Mouse (Mus musculus) spleen, adult 2 months (tissue): ENCODE measurements around the gene Krt86. TPM values are rescaled to one million over a fixed set of nuclear protein-coding genes. Genes with fewer than 3 reads are reported as not detected.

Experiments used
- DNase-seq, 2 experiments: peaks; one replicate each; pipeline versions ENCODE4 v3.0.0 to v3.0.0-alpha.2; 2012 to 2021; ENCODE audit warnings: low spot score in 2 of 2, low read depth in 1 of 2
- H3K27ac ChIP-seq: fragments of 200-500 bp; 2 replicates; pipeline ENCODE4 v1.5.1; 2012; ENCODE audit warnings: low read length, inconsistent platforms; ENCODE audit not compliant: insufficient read depth
- H3K27me3 ChIP-seq: fragments of 200-500 bp; 2 replicates; pipeline ENCODE4 v1.6.1; 2012; ENCODE audit warnings: mild to moderate bottlenecking, moderate library complexity, low read length, inconsistent platforms; ENCODE audit not compliant: control insufficient read depth, insufficient read depth
- H3K36me3 ChIP-seq: fragments of 200-500 bp; 2 replicates; pipeline ENCODE4 v1.6.1; 2012; ENCODE audit warnings: mild to moderate bottlenecking, low read length, inconsistent platforms; ENCODE audit not compliant: control insufficient read depth, insufficient read depth
- H3K4me1 ChIP-seq: fragments of 200-500 bp; 2 replicates; pipeline ENCODE4 v1.6.1; 2011; ENCODE audit warnings: inconsistent platforms; ENCODE audit not compliant: control insufficient read depth, insufficient read depth, insufficient read length
- H3K4me3 ChIP-seq: fragments of 200-500 bp; 2 replicates; pipeline ENCODE4 v1.5.1; 2011; ENCODE audit warnings: mild to moderate bottlenecking, inconsistent platforms; ENCODE audit not compliant: insufficient read depth, insufficient read length; ENCODE audit errors: extremely low read depth
- CTCF ChIP-seq: fragments of 200-500 bp; IDR thresholded peaks from 2 replicates; pipeline ENCODE4 v1.5.1; 2011; ENCODE audit warnings: mild to moderate bottlenecking, inconsistent platforms; ENCODE audit not compliant: insufficient read depth, insufficient read length, insufficient replicate concordance; ENCODE audit errors: extremely low read depth
- POLR2A ChIP-seq: fragments of 200-500 bp; IDR thresholded peaks from 2 replicates; pipeline ENCODE4 v1.6.1; 2011; ENCODE audit warnings: low read depth, low read length, inconsistent platforms
- WGBS: fragments of 180-500 bp; shearing (Covaris S2); methylation state at CpG from one replicate; pipeline ENCODE4 v1.1.7; 2018; 5-methylcytosine and 5-hydroxymethylcytosine counted together
- polyA plus RNA-seq: library from polyadenylated mRNA; depleted of rRNA; stranded (reverse); fragments of >200 nt; gene quantifications from 2 replicates; pipeline ENCODE4 v1.2.3, GENCODE M21; 2012; rRNA removed

Krt86 gene
- polyA plus RNA-seq: 0.14 and 0.22 TPM in 2 replicates

DNA sequence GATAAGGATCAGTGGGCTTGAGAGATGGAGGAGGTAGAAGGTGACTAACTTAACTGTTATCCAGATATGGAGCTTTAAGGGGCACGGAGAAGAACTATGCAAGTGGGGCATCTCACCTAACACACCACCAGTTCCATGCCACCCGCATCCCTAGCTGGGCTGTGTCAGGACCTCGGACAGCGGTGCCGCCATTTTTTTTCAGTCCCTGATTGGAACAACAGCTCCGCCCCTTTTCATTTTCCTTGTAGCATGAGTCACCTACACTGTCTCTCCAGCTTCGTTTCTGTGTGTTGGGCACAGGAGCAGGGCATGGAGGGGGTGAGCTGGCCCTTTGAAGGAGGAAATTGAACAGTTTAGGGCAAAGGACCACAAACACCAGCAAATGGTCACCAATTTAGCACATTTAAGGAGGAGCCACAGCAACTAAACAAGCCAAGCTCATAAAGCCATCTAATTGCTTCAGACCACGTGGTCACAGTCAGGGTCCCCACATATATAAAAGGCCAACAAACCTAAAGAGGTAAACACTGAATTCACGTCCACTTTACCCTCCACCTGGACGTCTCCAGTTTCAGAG, at the start of gene Krt86:
TSS of gene Krt86 (plus strand) at position 527 of the 577 bp plus-strand sequence.
- H3K4me3 ChIP-seq: no peak within 1 kb of the TSS

DNA sequence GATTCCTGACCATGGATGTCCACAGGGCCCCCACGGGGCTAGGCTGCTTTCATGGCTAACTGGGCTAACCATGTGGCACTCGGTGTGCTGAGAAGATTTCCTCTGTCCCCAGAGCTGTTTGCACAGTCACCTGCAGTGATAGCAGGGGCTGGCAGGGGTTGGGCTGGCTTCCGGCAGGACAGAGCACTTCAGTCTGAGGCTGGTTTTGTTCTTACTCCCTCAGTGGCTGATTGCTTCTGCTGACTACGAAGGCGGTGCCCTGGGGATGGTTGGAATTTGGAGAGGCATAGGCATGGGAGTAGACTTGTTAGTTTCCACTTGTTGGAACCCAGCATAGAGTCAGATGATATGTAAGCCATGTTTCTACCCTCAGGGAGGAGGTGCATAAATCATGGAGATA, 48.4 kb upstream of the Krt86 start:
- Histone ChIP-seq H3K36me3 (no peaks in the 10 kb centered on the region), H3K4me1 (no peaks in the 10 kb centered on the region), H3K4me3 (no peak overlapping the region), H3K27ac (no peak overlapping the region), H3K27me3 (no peaks in the 10 kb centered on the region)
- WGBS: 28% methylated on average over 5 of the region's 5 CpGs
- TF ChIP-seq CTCF: no peak
- TF ChIP-seq POLR2A: no peak
- DNase-seq: no peak

More for the DNA sequence above, at the start of gene Krt86:
- Histone ChIP-seq H3K4me1 (no peaks in the 10 kb centered on the region), H3K27me3 (no peaks in the 10 kb centered on the region), H3K27ac (no peak within 1 kb of the TSS), H3K36me3 (no peaks in the 10 kb centered on the region)
- no peak for TF ChIP-seq CTCF
- no peak for TF ChIP-seq POLR2A
- DNase-seq: no peak
- WGBS: 26% methylated on average over 10 of the region's 10 CpGs

DNA sequence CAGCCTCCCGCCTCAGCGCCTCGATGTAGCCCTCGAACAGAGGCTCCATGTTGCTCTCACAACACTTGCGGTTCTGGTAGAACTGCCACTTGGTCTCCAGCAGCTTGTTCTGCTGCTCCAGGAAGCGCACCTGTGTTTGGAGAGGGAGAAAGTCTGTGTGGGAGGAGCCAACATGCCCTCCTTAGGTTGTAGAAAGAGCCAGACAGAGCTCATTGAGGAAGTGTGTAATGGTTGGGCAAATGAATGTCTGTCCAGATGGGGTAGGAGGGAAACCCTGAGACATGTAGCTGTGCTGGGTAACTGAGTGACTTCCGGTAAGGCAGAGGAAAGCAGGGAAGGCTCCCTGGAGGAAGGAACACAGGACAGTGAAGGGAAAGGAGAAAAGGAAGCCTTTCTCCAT, 36.7 kb upstream of the Krt86 start:
- WGBS: 48% methylated on average over 7 of the region's 7 CpGs
- no peaks in the 10 kb centered on the region; the same call in 1 of the 2 replicates for H3K27me3 ChIP-seq
- H3K4me1 ChIP-seq: no peaks in the 10 kb centered on the region

DNA sequence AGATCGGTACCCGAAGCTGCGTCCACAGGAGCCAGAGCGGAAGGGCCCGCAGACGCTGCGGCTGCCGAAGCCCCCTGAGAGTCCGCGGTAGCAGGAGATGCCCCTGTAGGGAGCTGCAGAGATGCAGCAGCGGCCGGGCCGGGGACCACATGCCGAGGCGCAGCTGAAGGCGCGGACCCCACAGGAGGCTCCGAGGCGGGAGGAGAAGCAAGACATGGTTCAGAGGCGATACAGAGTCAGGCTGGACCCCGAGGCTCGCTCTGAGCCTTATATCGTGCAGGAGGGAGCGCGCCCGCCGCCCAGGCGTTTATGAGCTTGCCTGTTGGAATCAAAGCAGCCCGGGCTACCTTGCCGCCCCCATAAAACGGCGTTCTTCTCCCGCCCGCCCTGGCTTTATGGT, 34.7 kb upstream of the Krt86 start, which contains the start of gene Krt87:
TSS of gene Krt87 (minus strand) at position 250 of the 400 bp plus-strand sequence.
- no peak within 1 kb of the TSS for H3K4me3 ChIP-seq
- H3K27me3 ChIP-seq: no peaks in the 10 kb centered on the region; the same call in 1 of the 2 replicates
- TF ChIP-seq POLR2A (no peak), CTCF (no peak)
- no peaks in the 10 kb centered on the region for H3K4me1 ChIP-seq
- no peaks in the 10 kb centered on the region for H3K36me3 ChIP-seq
- no peak for DNase-seq
- WGBS: 8% methylated on average over 34 of the region's 34 CpGs
- no peak within 1 kb of the TSS for H3K27ac ChIP-seq

More for the DNA sequence above, 36.7 kb upstream of the Krt86 start:
- Histone ChIP-seq H3K36me3 (no peaks in the 10 kb centered on the region), H3K27ac (no peak overlapping the region), H3K4me3 (no peak overlapping the region)
- TF ChIP-seq POLR2A: no peak
- TF ChIP-seq CTCF: no peak
- DNase-seq: no peak

DNA sequence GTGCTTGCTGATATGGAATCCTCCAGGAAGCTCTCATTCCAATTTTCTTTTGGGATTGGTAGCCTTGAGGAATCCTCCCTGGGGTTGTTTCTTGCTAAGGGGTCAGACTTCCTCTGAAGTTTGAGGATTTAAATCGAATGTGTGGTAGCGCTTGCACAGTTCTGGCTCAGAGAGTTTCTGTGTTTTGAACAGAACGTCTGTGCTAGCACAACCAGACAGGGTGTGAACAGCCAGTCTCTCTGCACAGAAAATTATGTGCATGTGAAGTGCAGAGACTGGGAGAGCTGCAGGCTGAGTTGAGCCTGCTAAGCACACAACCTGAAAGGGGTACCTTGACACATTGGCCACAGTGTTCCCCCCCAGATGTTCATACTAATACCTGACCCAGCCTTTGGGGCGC, 32.4 kb upstream of the Krt86 start:
- H3K4me1 ChIP-seq: no peaks in the 10 kb centered on the region
- no peak overlapping the region for H3K27ac ChIP-seq
- DNase-seq: no peak
- no peaks in the 10 kb centered on the region; the same call in 1 of the 2 replicates for H3K27me3 ChIP-seq
- WGBS: 81% methylated on average over 4 of the region's 4 CpGs
- no peak overlapping the region for H3K4me3 ChIP-seq
- TF ChIP-seq CTCF (no peak), POLR2A (no peak)
- H3K36me3 ChIP-seq: no peaks in the 10 kb centered on the region

DNA sequence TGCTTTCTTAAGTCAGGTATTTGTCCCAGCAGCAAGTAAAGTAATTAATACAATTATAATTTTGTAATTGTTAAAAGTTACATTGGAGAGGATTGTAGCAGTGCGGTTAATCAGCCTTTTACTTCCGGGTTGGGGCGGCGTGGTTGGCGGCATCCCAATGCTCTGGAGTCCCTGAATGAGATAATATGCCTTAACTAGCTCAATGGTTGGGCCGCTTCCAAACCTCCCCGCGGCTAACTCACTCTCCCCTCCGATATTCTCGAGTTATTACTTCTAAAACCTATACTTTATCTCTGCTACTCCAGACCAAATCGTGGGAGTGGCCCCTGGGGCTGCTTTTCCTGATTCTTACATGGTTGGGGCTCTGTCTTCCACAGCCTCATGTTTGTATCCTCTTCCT, 26.7 kb upstream of the Krt86 start:
- H3K4me1 ChIP-seq: no peaks in the 10 kb centered on the region
- WGBS: 72% methylated on average over 11 of the region's 11 CpGs
- no peak overlapping the region for H3K4me3 ChIP-seq

DNA sequence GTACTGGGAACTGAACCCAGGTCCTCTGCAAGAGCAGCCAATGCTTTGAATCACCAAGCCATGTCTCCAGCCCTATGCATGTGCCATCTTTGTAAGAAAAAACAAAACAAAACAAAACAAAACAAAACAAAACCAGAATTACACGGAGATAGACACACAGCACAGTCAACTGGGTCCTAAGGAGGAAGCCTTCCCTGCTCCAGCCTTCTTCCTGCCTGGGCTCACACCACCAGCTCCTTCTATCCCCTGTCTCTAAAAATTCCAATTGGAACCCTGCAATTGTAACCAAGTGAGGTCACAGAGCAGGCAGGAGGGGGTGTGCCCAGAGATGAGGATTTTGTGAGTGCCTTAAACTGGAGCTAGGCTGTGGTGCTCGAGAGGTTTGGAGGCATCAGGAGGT, 25.8 kb upstream of the Krt86 start, which contains the start of gene Krt88:
TSS of gene Krt88 (plus strand) at position 301 of the 400 bp plus-strand sequence.
- H3K27ac ChIP-seq: no peak within 1 kb of the TSS
- DNase-seq: no peak
- TF ChIP-seq POLR2A: no peak
- no peak for TF ChIP-seq CTCF
- H3K27me3 ChIP-seq: no peaks in the 10 kb centered on the region
- H3K36me3 ChIP-seq: no peaks in the 10 kb centered on the region
- H3K4me3 ChIP-seq: no peak within 1 kb of the TSS
- no peaks in the 10 kb centered on the region for H3K4me1 ChIP-seq
- 67% methylated on average over 2 of the region's 2 CpGs for WGBS

More for the DNA sequence above, 26.7 kb upstream of the Krt86 start:
- TF ChIP-seq CTCF (no peak), POLR2A (no peak)
- H3K27me3 ChIP-seq: no peaks in the 10 kb centered on the region
- H3K27ac ChIP-seq: no peak overlapping the region
- DNase-seq: no peak
- no peaks in the 10 kb centered on the region for H3K36me3 ChIP-seq
